In genomic region chr4:126465843-126466242, GRCm38 (mm10) we compare ENCODE assay signal across 8 mouse cellular contexts. TPM values are rescaled to one million over a fixed set of nuclear protein-coding genes. Genes with fewer than 3 reads are reported as not detected.
DNase-seq lines count a peak whose midpoint lies in the region; ATAC-seq and TF ChIP-seq lines count a peak whose summit lies in the region.

No protein-coding gene starts in this region.

- 13% methylated on average over 8 of the region's 8 CpGs for WGBS in kidney, postnatal 0 days
- 2% methylated on average over 8 of the region's 8 CpGs for WGBS in midbrain, embryonic 12.5 days

- H3K4me3 ChIP-seq in kidney, postnatal 0 days (replicated peaks; ENCODE audit: low read depth, low read length): no peak overlapping the region
- peak overlapping the region; percentile 76 for H3K4me3 ChIP-seq in midbrain, embryonic 12.5 days

- H3K4me2 ChIP-seq in kidney, postnatal 0 days (ENCODE audit: low read length): peak overlapping the region; percentile 25; the same call in 1 of the 2 replicates
- H3K4me2 ChIP-seq in midbrain, embryonic 12.5 days (replicated peaks): peak overlapping the region; percentile 72

- H3K4me1 ChIP-seq in kidney, postnatal 0 days (replicated peaks; ENCODE audit: insufficient read depth, low read length): peaks cover 20% of the 10 kb centered on the region
- peaks cover 54% of the 10 kb centered on the region for H3K4me1 ChIP-seq in midbrain, embryonic 12.5 days

- no peak overlapping the region for H3K9ac ChIP-seq in kidney, postnatal 0 days (ENCODE audit: low read depth, low read length)
- H3K9ac ChIP-seq in midbrain, embryonic 12.5 days (replicated peaks): peak overlapping the region; percentile 66

- ATAC-seq in kidney, postnatal 0 days (replicated peaks; ENCODE audit: low FRiP score, low read depth): no peak
- peak; percentile 78 for ATAC-seq in midbrain, embryonic 12.5 days (ENCODE audit: low FRiP score, low read depth)

- DNase-seq in kidney, postnatal 0 days (ENCODE audit: low spot score): peak; percentile 76
- DNase-seq in kidney, adult 8-10 months: no peak
- peak; percentile 77 for DNase-seq in brain, adult 2 months (ENCODE audit: low read depth, low spot score)
- peak; percentile 38 for DNase-seq in forelimb bud, embryonic 11.5 days (ENCODE audit: low read depth, low spot score)
- DNase-seq in kidney, postnatal 36 days: peak; percentile 6 to 19
- peak; percentile 52 for DNase-seq in thymus, postnatal 0 days (ENCODE audit: low spot score)
- no peak for DNase-seq in adrenal gland, adult 2 months

- H3K36me3 ChIP-seq in kidney, postnatal 0 days (ENCODE audit: insufficient read depth, low read length): no peaks in the 10 kb centered on the region
- peaks cover 12% of the 10 kb centered on the region for H3K36me3 ChIP-seq in midbrain, embryonic 12.5 days

- TF ChIP-seq CTCF in kidney, postnatal 0 days (IDR thresholded peaks at IDR 0.05; ENCODE audit: low read depth): no peak

- no peak overlapping the region for H3K27ac ChIP-seq in kidney, postnatal 0 days
- peak overlapping the region; percentile 99 for H3K27ac ChIP-seq in midbrain, embryonic 12.5 days (replicated peaks)

- H3K9me3 ChIP-seq in kidney, postnatal 0 days (replicated peaks; ENCODE audit: low read length): no peaks in the 10 kb centered on the region
- no peaks in the 10 kb centered on the region for H3K9me3 ChIP-seq in midbrain, embryonic 12.5 days

- H3K27me3 ChIP-seq in kidney, postnatal 0 days (ENCODE audit: insufficient read depth, low read length): no peaks in the 10 kb centered on the region
- H3K27me3 ChIP-seq in midbrain, embryonic 12.5 days: no peaks in the 10 kb centered on the region

RNA-seq across cellular contexts. Expression of gene Ago1, which starts 2.5 kb away (rescaled TPM):
- 4.4 TPM in 2 replicates for polyA plus RNA-seq in kidney, postnatal 0 days (2015; fragmentation: Nextera tagmentation; extraction: Ambion mirVana)
- polyA plus RNA-seq in midbrain, embryonic 12.5 days (2016; fragmentation: Nextera tagmentation; extraction: Ambion mirVana): 21.7 and 24.0 TPM in 2 replicates
- 5.2 and 6.1 TPM in 2 replicates for polyA plus RNA-seq in thymus, postnatal 0 days (2015; fragmentation: Nextera tagmentation; extraction: Ambion mirVana)
- total RNA-seq in adrenal gland, adult 2 months (2021): 10 to 100 TPM; 28.1 to 36.6 TPM
- polyA plus RNA-seq in adrenal gland, adult 2 months (2012; rRNA removed): 10.6 and 17.2 TPM in 2 replicates

RNA-seq across cellular contexts. Expression of gene Ago3, which starts 36.5 kb away (rescaled TPM):
- 8.7 and 9.8 TPM in 2 replicates for polyA plus RNA-seq in kidney, postnatal 0 days (2015; fragmentation: Nextera tagmentation; extraction: Ambion mirVana)
- polyA plus RNA-seq in midbrain, embryonic 12.5 days (2016; fragmentation: Nextera tagmentation; extraction: Ambion mirVana): 19.3 and 19.9 TPM in 2 replicates
- polyA plus RNA-seq in thymus, postnatal 0 days (2015; fragmentation: Nextera tagmentation; extraction: Ambion mirVana): 11.1 and 13.6 TPM in 2 replicates
- 10 to 100 TPM; 15.8 to 22.5 TPM for total RNA-seq in adrenal gland, adult 2 months (2021)
- 19.7 and 21.0 TPM in 2 replicates for polyA plus RNA-seq in adrenal gland, adult 2 months (2012; rRNA removed)

Comparison
In these comparisons a context has a peak if more than half of its experiments do, and no peak if none do; other contexts are left out.
1. DNase-seq: peak in kidney, postnatal 0 days (single experiment), brain, adult 2 months (single experiment), forelimb bud, embryonic 11.5 days (single experiment), kidney, postnatal 36 days (2 of 2) and thymus, postnatal 0 days (single experiment); none in kidney, adult 8-10 months (0 of 2) and adrenal gland, adult 2 months (single experiment).